Mouse (Mus musculus): ENCODE data around the gene Alcam. TPM values are rescaled to one million over a fixed set of nuclear protein-coding genes. Genes with fewer than 3 reads are reported as not detected.

The Alcam gene
- polyA plus RNA-seq, 1 experiment from 2014 or later = 35.2 TPM

- Histone ChIP-seq H3K27ac (ENCODE audit: low read length) (no peak overlapping the region), H3K9me3 (replicated peaks; ENCODE audit: control insufficient read depth, low read length, poor library complexity, severe bottlenecking) (no peaks in the 10 kb centered on the region), H3K4me3 (ENCODE audit: low read depth, low read length) (no peak overlapping the region), H3K27me3 (ENCODE audit: control insufficient read depth, insufficient read depth, low read depth, low read length) (no peaks in the 10 kb centered on the region), H3K36me3 (ENCODE audit: control insufficient read depth, insufficient read depth, low read length) (no peaks in the 10 kb centered on the region), H3K9ac (ENCODE audit: low read depth, low read length) (no peak overlapping the region), H3K4me1 (ENCODE audit: control insufficient read depth, insufficient read depth, low read length) (no peaks in the 10 kb centered on the region), H3K4me2 (ENCODE audit: low read length) (no peak overlapping the region)
- ATAC-seq = no peak
These were observed 14.6 kb upstream of the Alcam start for GRCm38 (mm10) chr16:52468426-52468825.

DNA sequence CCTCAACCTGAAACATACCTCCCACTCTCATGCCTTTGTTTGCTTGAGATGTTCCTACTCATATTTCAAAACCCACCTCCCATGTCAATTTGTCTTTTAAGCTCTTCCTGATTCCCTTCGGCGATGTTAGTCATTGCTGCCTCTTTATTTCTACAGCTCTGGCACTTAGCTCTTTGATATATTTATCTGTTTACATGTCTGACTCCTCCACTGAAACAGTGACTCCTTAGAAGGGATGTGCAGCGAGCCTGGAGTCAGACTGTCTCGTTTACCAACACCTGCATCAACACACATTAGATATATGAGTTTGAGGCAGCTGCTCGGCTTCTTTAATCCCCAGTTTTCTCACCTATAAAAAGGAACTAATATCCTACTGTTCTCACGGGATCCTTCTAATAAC lies 12.9 kb upstream of the Alcam start:
- no peak overlapping the region for H3K9ac ChIP-seq (ENCODE audit: low read depth, low read length)
- H3K4me1 ChIP-seq (ENCODE audit: control insufficient read depth, insufficient read depth, low read length) = no peaks in the 10 kb centered on the region
- H3K27ac ChIP-seq (ENCODE audit: low read length) = no peak overlapping the region
- no peaks in the 10 kb centered on the region for H3K27me3 ChIP-seq (ENCODE audit: control insufficient read depth, insufficient read depth, low read depth, low read length)
- no peak overlapping the region for H3K4me2 ChIP-seq (ENCODE audit: low read length)
- no peaks in the 10 kb centered on the region for H3K36me3 ChIP-seq (ENCODE audit: control insufficient read depth, insufficient read depth, low read length)
- no peak overlapping the region for H3K4me3 ChIP-seq (ENCODE audit: low read depth, low read length)
- ATAC-seq = no peak
- no peaks in the 10 kb centered on the region for H3K9me3 ChIP-seq (replicated peaks; ENCODE audit: control insufficient read depth, low read length, poor library complexity, severe bottlenecking)
- WGBS = 83% methylated on average over 6 of the region's 6 CpGs

DNA sequence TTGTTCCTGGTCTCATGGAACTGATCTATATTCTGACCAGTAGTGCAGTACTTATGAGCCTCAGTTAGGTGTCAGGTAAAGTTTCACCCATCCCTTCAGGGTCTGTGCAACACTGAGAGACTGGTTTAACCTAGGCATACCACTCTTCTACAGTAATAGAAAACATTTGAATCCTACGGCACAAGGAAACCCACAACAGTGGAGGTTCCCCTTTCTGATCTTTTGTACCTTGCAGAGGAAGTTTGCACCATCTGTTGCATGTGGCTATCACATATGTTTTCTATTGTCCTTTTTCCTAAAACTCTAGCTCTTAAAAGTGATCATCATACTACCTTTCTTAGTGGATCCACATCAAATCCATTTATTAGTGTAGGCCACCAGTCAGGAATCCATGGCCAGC lies 10.7 kb upstream of the Alcam start:
- no peak overlapping the region for H3K9ac ChIP-seq (ENCODE audit: low read depth, low read length)
- no peak for ATAC-seq
- H3K4me2 ChIP-seq (ENCODE audit: low read length) = no peak overlapping the region
- no peaks in the 10 kb centered on the region for H3K9me3 ChIP-seq (replicated peaks; ENCODE audit: control insufficient read depth, low read length, poor library complexity, severe bottlenecking)
- H3K36me3 ChIP-seq (ENCODE audit: control insufficient read depth, insufficient read depth, low read length) = no peaks in the 10 kb centered on the region
- no peak overlapping the region for H3K4me3 ChIP-seq (ENCODE audit: low read depth, low read length)
- no peaks in the 10 kb centered on the region for H3K4me1 ChIP-seq (ENCODE audit: control insufficient read depth, insufficient read depth, low read length)
- no peaks in the 10 kb centered on the region for H3K27me3 ChIP-seq (ENCODE audit: control insufficient read depth, insufficient read depth, low read depth, low read length)
- WGBS = 85% methylated on average over 1 of the region's 1 CpGs
- H3K27ac ChIP-seq (ENCODE audit: low read length) = no peak overlapping the region

DNA sequence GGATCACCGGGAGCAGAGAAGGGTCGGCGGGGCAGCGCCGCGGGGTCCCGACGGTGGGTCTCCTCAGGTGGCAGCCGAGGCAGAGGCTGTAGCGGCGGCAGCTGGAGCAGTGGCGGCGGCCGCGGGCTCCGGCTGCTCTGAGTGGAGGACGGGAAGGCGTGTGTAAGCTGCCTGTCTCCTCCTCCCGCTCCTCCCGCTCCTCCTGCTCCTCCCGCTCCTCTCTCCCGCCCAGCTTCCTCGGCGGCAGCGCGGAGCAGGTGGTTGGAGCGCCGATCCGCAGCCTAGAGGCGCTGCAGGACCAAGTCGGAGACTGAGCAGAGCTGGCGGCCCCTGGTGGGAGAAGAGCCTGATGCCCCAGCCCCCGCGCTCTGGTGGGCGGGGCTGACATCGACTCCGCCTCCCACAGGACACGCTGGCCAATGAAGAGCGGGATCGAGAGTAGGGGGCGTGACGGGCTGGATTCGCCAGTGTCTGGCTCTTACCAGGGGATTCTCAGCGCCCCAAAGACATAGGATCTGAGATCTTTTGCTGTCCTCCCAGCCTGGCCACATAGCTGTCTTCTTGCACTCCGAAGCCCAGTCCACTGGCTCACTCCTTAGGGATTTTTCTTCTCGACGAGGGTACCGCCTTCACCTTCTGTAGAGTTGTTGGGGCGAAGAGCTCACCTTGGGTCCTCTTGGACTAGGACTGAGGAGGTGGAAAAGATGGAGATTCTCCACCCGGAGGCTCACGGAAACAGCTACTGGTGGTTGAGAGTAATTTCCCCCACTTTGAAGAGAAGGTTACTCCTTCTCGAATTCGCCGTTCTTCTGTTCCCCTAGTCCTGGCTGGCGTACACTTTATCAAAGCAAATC lies 785 bp downstream of the Alcam start:
- Histone ChIP-seq H3K27ac (ENCODE audit: low read length) (peak overlapping the region; percentile 81), H3K4me1 (ENCODE audit: control insufficient read depth, insufficient read depth, low read length) (peaks cover 16% of the 10 kb centered on the region), H3K4me3 (ENCODE audit: low read depth, low read length) (peak overlapping the region; percentile 68), H3K9ac (ENCODE audit: low read depth, low read length) (peak overlapping the region; percentile 77), H3K9me3 (replicated peaks; ENCODE audit: control insufficient read depth, low read length, poor library complexity, severe bottlenecking) (no peaks in the 10 kb centered on the region), H3K36me3 (ENCODE audit: control insufficient read depth, insufficient read depth, low read length) (no peaks in the 10 kb centered on the region), H3K27me3 (ENCODE audit: control insufficient read depth, insufficient read depth, low read depth, low read length) (no peaks in the 10 kb centered on the region), H3K4me2 (ENCODE audit: low read length) (peak overlapping the region; percentile 83)
- ATAC-seq = peak; percentile 96
- WGBS = under 1% methylated on average over 49 of the region's 55 CpGs

GRCm38 (mm10) chr16:52452477-52452831 lies 1.4 kb downstream of the Alcam start:
- Histone ChIP-seq H3K36me3 (ENCODE audit: control insufficient read depth, insufficient read depth, low read length) (no peaks in the 10 kb centered on the region), H3K4me1 (ENCODE audit: control insufficient read depth, insufficient read depth, low read length) (peaks cover 16% of the 10 kb centered on the region), H3K4me3 (ENCODE audit: low read depth, low read length) (peak overlapping the region; percentile 68), H3K4me2 (ENCODE audit: low read length) (peak overlapping the region; percentile 83), H3K27ac (ENCODE audit: low read length) (peak overlapping the region; percentile 81), H3K27me3 (ENCODE audit: control insufficient read depth, insufficient read depth, low read depth, low read length) (no peaks in the 10 kb centered on the region), H3K9ac (ENCODE audit: low read depth, low read length) (peak overlapping the region; percentile 77), H3K9me3 (replicated peaks; ENCODE audit: control insufficient read depth, low read length, poor library complexity, severe bottlenecking) (no peaks in the 10 kb centered on the region)
- 1% methylated on average over 26 of the region's 26 CpGs for WGBS
- peak; percentile 23 for ATAC-seq

DNA sequence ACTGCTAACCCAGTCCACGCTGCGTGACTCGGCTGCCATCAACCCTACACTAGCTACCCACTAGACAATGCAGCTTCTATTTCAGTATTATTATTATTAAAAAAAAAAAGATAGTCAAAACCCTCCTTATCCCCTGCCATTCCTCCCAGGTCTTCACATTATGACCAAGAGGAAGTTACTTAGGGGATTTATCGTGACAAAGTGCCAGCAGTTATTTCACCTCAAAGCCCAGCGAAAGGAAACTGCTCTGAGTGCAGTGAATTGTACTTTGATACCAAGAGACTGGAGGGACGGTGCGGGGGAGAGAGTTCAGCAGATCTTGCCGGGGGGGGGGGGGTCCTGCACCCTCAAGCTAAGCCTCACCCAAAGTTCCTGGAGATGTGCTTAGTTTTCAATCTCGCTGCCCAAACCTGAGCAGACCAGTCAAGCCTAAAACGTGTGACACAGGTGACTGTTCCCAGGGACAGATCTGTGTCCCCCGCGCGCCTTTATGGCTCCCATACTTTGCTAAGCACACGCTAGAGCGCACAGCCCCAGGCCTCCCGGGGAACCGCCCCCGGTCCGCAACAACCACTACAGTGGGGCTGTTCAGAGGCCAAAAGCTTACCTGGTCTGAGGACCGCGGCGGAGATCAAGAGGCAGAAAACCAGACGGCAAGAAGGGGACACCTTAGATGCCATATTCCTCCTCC lies 1.9 kb downstream of the Alcam start:
- peak overlapping the region; percentile 83 for H3K4me2 ChIP-seq (ENCODE audit: low read length)
- H3K9ac ChIP-seq (ENCODE audit: low read depth, low read length) = peak overlapping the region; percentile 77
- under 1% methylated on average over 23 of the region's 23 CpGs for WGBS
- no peaks in the 10 kb centered on the region for H3K9me3 ChIP-seq (replicated peaks; ENCODE audit: control insufficient read depth, low read length, poor library complexity, severe bottlenecking)
- H3K27ac ChIP-seq (ENCODE audit: low read length) = peak overlapping the region; percentile 81
- ATAC-seq = peak; percentile 4; the same call in 1 of the 2 replicates
- H3K4me1 ChIP-seq (ENCODE audit: control insufficient read depth, insufficient read depth, low read length) = peaks cover 16% of the 10 kb centered on the region
- no peaks in the 10 kb centered on the region for H3K36me3 ChIP-seq (ENCODE audit: control insufficient read depth, insufficient read depth, low read length)
- peak overlapping the region; percentile 68 for H3K4me3 ChIP-seq (ENCODE audit: low read depth, low read length)
- H3K27me3 ChIP-seq (ENCODE audit: control insufficient read depth, insufficient read depth, low read depth, low read length) = no peaks in the 10 kb centered on the region

GRCm38 (mm10) chr16:52451101-52451785 lies 2.6 kb downstream of the Alcam start:
- H3K9ac ChIP-seq (ENCODE audit: low read depth, low read length) = peak overlapping the region; percentile 77
- under 1% methylated on average over 15 of the region's 15 CpGs for WGBS
- H3K4me3 ChIP-seq (ENCODE audit: low read depth, low read length) = peak overlapping the region; percentile 68

DNA sequence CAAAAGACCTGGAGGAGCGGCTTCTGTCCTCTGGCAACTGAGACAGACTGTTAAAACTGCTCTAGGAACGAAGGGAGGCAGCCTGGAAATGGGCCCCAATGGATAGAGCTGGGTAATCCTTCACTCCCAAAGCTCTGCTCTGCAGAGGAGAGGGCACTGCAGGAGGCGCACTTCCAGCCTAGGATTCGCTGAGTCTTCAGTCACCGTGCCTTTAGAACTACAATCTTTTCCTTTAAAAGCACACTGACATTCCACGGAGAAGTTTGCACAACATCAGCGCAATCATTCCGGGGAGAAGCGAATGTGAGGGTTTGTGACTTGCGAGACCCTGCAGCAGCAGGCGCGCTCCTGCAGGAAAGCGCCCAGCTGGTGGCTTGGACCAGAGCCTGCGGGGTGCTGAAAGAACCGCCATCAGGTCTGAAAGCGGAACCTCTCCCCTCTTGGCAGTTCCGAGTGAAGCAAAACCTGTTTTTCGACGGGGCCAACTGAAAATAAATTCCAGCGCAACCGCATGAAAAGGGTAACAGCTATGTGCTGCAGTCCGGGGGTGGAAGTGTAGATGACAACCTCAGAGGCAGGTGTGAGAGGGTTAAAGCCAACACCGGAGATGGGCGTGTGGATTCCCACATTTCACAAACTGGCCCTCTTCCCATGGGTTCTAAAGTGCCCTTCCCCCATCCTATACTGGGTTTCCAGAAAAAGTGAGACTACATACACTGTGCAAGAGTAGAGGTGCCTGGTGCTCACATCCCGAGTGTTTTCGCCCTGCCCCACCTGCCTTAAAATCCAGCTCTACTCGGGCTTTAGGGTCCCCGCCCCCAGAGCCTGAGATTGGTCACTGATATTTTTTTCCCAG lies 3.4 kb downstream of the Alcam start:
- peak overlapping the region; percentile 77 for H3K27ac ChIP-seq (ENCODE audit: low read length)
- ATAC-seq = no peak
- under 1% methylated on average over 28 of the region's 28 CpGs for WGBS
- no peaks in the 10 kb centered on the region for H3K9me3 ChIP-seq (replicated peaks; ENCODE audit: control insufficient read depth, low read length, poor library complexity, severe bottlenecking)
- peak overlapping the region; percentile 77 for H3K9ac ChIP-seq (ENCODE audit: low read depth, low read length)
- peak overlapping the region; percentile 83 for H3K4me2 ChIP-seq (ENCODE audit: low read length)
- no peaks in the 10 kb centered on the region for H3K27me3 ChIP-seq (ENCODE audit: control insufficient read depth, insufficient read depth, low read depth, low read length)
- peaks cover 16% of the 10 kb centered on the region for H3K4me1 ChIP-seq (ENCODE audit: control insufficient read depth, insufficient read depth, low read length)
- peak overlapping the region; percentile 68 for H3K4me3 ChIP-seq (ENCODE audit: low read depth, low read length)
- H3K36me3 ChIP-seq (ENCODE audit: control insufficient read depth, insufficient read depth, low read length) = no peaks in the 10 kb centered on the region

More at GRCm38 (mm10) chr16:52451101-52451785, 2.6 kb downstream of the Alcam start:
- Histone ChIP-seq H3K27ac (ENCODE audit: low read length) (peak overlapping the region; percentile 77), H3K4me2 (ENCODE audit: low read length) (peak overlapping the region; percentile 83), H3K27me3 (ENCODE audit: control insufficient read depth, insufficient read depth, low read depth, low read length) (no peaks in the 10 kb centered on the region), H3K36me3 (ENCODE audit: control insufficient read depth, insufficient read depth, low read length) (no peaks in the 10 kb centered on the region), H3K4me1 (ENCODE audit: control insufficient read depth, insufficient read depth, low read length) (peaks cover 16% of the 10 kb centered on the region), H3K9me3 (replicated peaks; ENCODE audit: control insufficient read depth, low read length, poor library complexity, severe bottlenecking) (no peaks in the 10 kb centered on the region)
- no peak for ATAC-seq
